Mouse (Mus musculus): ENCODE data around the gene H2-DMb1.

H2-DMb1 gene

DNA sequence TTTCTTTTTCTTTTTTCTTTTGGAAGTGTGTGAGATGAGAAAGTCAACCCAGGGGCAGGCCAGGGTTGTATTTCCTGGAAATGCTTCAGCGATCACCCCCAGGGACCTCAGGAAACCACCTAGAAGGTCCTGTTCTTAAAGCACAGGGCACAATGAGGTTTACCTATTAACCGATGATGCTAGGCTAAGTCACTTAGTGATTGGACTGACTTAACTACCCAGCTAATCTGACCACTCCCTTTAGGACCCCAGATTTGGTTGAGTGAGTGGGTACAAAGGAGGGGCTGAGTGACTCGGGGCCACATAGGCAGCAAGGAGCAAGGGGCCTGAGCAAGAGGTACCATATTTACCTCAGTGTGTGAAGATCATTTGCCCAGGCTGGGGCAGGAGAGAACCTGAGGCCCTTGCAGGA, 7.9 kb upstream of the H2-DMb1 start:
- DNase-seq (ENCODE audit: low spot score), result no peak

DNA sequence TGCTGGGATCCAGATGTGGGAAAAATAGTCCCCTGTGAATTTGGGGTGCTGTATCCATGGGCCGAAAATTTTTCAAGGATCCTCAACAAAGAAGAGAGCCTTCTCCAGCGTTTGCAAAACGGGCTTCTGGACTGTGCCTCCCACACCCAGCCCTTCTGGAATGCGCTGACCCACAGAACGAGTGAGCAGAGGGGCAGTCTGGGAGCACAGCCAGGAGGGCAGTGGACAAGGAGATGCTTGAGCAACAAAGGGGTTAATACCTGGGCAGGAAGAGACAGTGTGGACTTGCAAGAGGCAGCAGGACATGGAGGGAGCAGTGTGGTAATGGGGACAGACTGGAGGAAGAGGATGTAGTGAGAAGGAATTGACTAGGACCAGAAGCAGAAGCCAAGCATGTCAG, 2.7 kb downstream of the H2-DMb1 start:
- DNase-seq (ENCODE audit: low spot score), result no peak

- no peak for DNase-seq (ENCODE audit: low spot score)
These were observed 11.5 kb downstream of the H2-DMb1 start for GRCm38 (mm10) chr17:34164202-34164895.

DNA sequence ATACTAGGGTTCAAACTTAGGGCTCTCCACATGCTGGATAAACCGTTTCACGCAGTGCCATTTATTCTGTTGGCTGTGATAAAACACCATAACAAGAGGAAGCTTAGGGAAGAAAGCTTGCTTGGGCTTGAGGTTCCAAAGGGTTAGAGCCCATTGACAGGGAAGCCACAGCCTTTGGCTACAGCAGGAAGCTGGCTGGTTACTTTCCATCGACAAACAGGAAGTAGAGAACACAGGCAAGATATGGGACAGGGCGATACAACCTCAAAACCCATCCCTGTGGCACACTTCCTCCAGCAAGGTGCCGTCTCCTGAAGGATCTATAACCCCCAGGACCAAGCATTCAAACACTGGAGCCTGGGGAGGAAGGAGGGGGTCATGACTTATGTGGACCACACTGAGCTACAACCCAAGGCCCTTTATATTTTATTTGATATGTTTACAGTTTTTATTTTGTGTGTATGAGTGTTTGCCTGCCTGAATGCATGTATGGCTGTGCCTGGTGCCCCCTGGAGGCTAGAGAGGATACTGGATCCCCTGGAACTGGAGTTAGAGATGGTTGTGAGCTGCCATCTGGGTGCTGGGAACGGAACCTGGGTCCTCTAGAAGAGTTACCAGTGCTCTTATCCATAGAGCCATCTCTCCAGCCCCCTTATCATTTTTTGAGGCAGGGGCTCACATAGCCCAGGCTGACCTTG, 12.3 kb downstream of the H2-DMb1 start:
- DNase-seq (ENCODE audit: low spot score), result no peak

- DNase-seq (ENCODE audit: low spot score), result peak; percentile 9
These were observed 16.4 kb downstream of the H2-DMb1 start for GRCm38 (mm10) chr17:34169279-34169678.

- no peak for DNase-seq (ENCODE audit: low spot score)
These were observed 17.6 kb downstream of the H2-DMb1 start for GRCm38 (mm10) chr17:34170487-34170876.

DNA sequence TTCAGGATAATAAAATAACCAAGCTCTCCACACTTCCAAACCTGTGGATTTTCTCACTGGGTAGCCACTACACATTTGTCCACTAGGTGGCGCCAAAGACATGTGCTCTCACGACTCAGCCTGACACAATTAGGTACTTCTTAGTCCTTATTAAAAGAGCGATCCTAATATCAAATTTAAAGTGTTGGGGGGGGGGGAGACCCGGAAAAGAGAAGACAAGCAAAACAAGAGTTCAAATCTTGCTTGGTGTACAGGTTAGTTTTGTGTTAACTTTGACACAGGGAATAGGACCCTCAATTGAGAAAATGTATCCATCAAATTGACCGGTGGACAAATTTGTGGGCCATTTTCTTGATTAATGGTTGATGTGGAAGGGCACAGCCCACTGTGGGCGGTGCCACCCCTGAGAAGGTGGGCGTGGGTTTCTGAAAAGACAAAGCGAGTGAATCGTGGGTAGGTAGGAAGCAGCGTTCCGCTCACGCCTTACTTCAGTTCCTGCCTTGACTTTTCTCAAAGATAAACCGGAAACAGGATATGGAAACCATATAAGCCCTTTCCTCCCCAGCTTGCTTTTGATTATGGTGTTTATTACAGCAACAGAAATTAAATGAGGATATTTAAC, 18.1 kb downstream of the H2-DMb1 start:
- DNase-seq (ENCODE audit: low spot score), result peak; percentile 32

DNA sequence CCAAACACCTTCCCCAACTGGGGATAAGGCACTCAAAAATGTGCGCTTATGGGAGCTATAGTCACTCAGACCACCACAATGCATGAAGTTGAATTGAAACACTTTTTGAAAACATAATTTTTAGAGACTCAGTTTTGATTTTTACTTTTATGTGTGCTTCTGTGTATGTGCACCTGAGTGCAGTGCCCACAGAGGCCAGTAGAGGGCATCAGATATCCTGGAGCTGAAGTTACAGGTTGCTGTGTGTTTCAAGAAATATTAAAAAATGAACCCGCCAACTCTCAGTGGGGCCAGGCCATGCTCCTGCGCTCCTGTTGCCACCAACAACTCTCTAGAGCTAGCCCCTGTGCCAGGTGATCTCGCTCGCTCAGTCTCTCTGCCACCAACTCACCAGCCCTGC, 19.7 kb downstream of the H2-DMb1 start:
- DNase-seq (ENCODE audit: low spot score), result no peak

DNA sequence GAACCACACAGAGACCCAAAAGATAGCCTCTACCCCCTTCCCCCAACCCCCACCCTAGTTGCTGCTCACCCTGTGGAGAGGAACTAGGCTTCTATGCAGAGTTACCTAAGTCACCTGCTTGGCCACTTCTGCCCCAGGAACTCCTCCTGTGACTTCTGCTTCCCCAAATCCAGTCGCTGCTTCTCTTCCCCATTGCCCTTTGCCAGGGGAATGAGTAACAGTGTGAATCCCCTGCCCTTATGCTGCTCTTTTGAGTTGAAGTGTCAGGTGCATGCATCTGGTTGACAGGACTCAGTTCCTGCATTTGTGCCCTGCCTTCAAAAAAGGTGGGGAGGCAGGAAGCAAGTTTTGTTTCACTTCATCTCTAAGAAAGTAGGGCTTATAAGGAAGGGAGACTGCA, 21.2 kb downstream of the H2-DMb1 start:
- DNase-seq (ENCODE audit: low spot score), result no peak

GRCm38 (mm10) chr17:34177179-34177578, 24.3 kb downstream of the H2-DMb1 start:
- DNase-seq (ENCODE audit: low spot score), result no peak

DNA sequence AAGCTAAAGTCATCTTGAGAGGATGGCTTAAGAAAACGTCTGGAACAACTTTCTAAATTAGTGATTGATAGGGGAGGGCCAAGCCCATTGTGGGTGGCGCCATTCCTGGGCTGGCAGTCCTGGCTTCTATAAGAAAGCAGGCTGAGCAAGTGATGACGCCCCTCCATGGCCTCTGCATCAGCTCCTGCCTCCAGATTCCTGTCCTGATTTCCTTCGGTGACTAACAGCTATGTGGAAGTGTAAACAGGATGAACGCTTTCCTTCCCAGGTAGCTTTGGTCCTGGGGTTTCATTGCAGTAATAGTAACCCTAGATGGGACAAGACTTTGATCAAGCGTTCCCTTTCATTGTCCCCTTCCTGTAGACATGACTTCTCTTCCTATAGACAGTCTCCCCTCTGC, 26.1 kb downstream of the H2-DMb1 start:
- DNase-seq (ENCODE audit: low spot score), result no peak

GRCm38 (mm10) chr17:34179913-34180859, 27.3 kb downstream of the H2-DMb1 start:
- peak; percentile 68 for DNase-seq (ENCODE audit: low spot score)

DNA sequence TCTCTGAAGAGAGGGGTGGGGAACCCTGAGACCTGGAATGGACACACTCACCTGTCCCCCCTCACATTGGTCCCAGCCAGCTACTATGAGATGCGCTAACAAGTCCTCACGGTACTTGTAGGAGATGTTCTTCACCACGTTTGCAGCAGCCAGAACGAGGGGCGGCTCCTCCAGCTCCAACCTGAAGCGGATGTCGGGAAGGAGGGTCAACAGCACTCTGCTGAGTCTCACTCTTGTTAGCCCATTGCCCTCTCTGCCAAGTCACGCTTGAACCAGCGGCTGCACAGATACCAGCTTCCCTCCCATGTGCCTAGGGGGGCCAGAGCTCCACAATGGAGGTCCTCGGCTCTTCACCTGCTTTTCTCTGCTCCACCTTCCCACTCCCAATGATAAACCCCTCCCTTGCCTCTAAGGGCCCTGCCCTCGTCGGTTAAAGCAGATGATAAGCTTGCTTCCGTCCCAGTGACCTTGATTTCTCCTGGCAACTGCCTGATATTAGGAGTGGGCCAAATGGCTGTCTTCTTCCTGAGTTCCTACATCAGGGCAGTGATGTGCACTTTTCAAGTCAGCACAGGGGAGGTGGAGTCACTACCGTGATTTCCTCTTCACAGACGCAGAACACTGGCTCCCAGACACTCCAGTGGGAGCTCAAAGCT, 30.8 kb downstream of the H2-DMb1 start:
- DNase-seq (ENCODE audit: low spot score), result no peak

DNA sequence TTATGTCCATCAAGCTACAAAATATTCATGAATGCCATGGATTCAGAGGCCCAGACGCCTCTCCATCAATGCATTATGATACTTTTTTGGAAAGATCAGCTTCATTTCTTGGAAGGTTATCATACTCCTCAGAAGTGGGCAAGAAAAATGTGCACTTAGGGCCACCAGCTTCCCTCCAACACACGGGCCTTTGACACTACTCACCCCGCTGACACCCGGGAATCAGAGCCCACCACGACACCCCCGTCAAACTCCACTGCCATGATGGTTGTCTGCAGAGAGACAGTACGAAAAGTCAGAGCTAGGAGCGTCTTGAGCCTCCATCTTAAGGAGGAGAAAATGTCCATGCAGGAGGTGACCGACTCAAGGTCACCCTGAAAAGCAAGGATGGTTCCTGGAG, 32.7 kb downstream of the H2-DMb1 start:
- DNase-seq (ENCODE audit: low spot score), result no peak

GRCm38 (mm10) chr17:34186885-34187260, 34.0 kb downstream of the H2-DMb1 start:
- no peak for DNase-seq (ENCODE audit: low spot score)

DNA sequence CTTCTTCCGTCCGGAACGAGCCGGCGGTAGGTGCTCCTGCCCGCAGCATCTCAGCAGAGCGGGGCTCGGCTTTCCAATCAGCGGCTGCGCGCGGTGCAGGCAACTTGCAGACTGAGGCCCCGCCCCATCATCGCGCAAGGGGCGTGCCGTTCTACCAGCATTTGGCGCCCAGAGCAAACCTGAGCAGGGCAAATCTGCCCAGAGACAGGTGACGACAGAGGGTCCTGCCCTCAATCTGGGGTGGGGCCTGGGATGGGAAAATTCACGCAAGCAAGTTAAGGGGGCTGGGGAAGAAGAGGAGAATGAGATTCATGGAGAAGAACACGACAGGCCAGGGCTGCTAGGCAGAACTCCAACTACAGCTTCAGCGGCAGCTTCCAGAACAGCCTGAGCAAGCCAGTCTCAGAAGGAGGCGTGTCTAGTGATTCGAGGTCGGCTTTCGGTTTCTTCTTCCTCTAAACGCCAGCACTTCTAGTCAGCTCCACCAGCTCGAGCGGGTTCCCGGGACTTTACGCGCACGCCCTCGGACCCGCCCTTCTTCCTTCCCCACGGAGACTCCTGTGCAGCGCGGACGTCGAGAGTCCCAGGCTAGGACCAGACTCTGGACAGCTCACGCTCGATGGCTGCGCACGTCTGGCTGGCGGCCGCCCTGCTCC, 34.5 kb downstream of the H2-DMb1 start, which contains the start of the genes Tap1 and Psmb9:
Gene Tap1, plus strand, starts transcription at position 293 of the 656 bp plus-strand sequence.
Gene Psmb9, minus strand, starts transcription at position 504 of the 656 bp plus-strand sequence.
- peak; percentile 93 for DNase-seq (ENCODE audit: low spot score)

- no peak for DNase-seq (ENCODE audit: low spot score)
These were observed 35.1 kb downstream of the H2-DMb1 start for GRCm38 (mm10) chr17:34188010-34188409.

- DNase-seq (ENCODE audit: low spot score), result no peak
These were observed 36.1 kb downstream of the H2-DMb1 start for GRCm38 (mm10) chr17:34188986-34189385.

GRCm38 (mm10) chr17:34192852-34193251, 40.0 kb downstream of the H2-DMb1 start:
- DNase-seq (ENCODE audit: low spot score), result no peak

DNA sequence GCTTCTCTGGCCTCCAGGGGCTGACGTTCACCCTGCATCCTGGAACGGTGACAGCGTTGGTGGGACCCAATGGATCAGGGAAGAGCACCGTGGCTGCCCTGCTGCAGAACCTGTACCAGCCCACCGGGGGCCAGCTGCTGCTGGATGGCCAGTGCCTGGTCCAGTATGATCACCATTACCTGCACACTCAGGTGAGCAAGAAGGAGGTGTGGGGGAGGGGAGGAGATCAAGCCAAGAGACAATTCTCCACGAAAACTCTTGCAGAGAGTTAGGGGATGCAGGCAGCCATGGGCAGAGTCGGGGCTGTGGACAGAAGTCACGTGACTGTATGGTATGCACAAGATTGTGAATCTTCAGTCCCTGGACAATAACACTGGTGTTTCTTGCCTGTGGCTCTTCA, 40.6 kb downstream of the H2-DMb1 start:
- DNase-seq (ENCODE audit: low spot score), result no peak

DNA sequence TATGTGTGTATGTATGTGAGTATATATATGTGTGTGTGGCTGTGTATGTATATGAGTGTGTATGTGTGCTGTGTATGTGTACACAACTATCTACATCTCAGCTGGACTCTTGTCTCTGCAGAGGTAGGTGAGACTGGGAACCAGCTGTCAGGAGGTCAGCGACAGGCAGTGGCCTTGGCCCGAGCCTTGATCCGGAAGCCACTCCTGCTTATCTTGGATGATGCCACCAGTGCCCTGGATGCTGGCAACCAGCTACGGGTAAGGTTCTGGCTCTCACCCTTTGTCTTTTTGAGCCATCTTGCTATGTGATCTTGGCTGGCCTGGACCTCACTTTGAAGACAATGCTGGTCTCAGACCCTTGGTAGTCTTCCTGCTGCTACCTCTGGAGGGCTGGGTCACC, 41.9 kb downstream of the H2-DMb1 start:
- DNase-seq (ENCODE audit: low spot score), result no peak
